Mouse (Mus musculus) left cerebral cortex, adult 18-20 months (tissue): Measurements from ENCODE around the gene Sf3b1. TPM values are rescaled to one million over a fixed set of nuclear protein-coding genes. Genes with fewer than 3 reads are reported as not detected.
"Not testable (repeated sequence)": the region's sequence is repeated elsewhere in the genome, so short reads cannot be mapped to it uniquely, and the experiment has no call there.

ENCODE experiments used
- DNase-seq, 2 experiments: peaks; one replicate each; pipeline ENCODE4 v3.0.0; 2021 to 2022; ENCODE audit warnings: low spot score in 2 of 2, mixed read lengths in 1 of 2
- total RNA-seq, 2 experiments: library from RNA; stranded (reverse); gene quantifications; 2 replicates each; pipeline ENCODE4 v1.2.3; 2021

Sf3b1 gene
- total RNA-seq, 2 experiments from 2014 or later, result 141 to 148 TPM

DNA sequence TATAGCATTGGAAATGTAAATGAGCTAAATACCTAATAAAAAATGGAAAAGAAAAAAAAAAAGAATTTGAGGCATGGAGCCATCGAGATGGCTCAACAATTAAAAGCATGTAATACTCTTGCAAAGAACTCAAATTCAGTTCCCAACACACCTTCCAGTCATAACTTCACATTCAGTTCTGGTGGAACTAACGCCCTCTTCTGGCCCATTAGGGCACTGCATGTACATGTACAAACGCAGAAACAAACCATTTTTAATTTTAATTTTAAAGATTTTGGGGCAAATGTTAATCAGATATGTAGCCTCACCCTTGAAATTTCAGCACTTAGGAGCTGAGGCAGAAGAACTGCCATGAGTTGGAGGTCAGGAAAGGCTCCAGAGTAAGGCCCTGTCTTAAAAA is 68.8 kb downstream of the Sf3b1 start:
- DNase-seq, result no peak

DNA sequence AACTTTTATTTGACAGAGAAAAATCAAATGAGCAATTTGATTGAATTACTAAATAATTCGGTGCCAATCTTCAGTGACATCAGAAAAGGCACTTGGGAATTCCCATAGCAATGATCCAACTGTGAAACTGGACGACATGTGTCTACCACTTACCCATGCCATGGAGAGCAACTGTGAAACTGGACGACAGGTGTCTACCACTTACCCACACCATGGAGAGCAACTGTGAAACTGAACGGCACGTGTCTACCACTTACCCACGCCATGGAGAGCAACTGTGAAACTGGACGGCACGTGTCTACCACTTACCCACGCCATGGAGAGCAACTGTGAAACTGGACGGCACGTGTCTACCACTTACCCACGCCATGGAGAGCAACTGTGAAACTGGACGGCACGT is 70.3 kb downstream of the Sf3b1 start:
- not testable (repeated sequence) for DNase-seq

- no peak for DNase-seq
Observed at GRCm38 (mm10) chr1:54954856-54955255, 72.4 kb downstream of the Sf3b1 start.

DNA sequence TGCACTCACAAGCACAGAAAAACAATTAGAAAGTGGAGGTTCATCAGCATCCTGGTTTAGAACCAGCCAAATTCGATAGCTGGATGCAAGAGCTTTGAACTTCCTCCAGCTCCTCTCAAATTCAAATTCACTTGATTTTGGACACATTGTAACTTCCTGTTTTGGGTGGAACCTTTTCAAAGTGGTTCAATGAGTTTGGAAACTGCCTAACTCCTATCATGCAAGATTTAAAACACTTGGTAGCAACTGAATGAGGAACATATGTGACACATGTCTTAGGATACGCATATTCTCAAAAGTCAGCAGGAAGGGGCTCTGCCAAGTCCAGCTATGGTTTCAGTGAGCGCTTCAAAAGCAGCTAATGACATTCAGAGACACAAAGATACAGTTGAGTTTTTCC is 82.6 kb downstream of the Sf3b1 start:
- DNase-seq, result no peak

- no peak for DNase-seq
Observed at GRCm38 (mm10) chr1:54935466-54935865, 91.8 kb downstream of the Sf3b1 start.

Other genes with a start within 250 kb of the Sf3b1 start
- gene Ankrd44, start 101.1 kb downstream of the Sf3b1 start, total RNA-seq, result 10 to 100 TPM; 21.9 to 23.0 TPM
- gene Coq10b, start 25.3 kb upstream of the Sf3b1 start, total RNA-seq, result 10 to 100 TPM; 32.2 to 34.1 TPM
- gene Hspe1, start 60.7 kb upstream of the Sf3b1 start, total RNA-seq, result 10 to 100 TPM; 88.8 to 95.2 TPM
- gene Hspd1, start 60.8 kb upstream of the Sf3b1 start, total RNA-seq, result 100 to 1,000 TPM; 163 to 173 TPM
- gene Mob4, start 103.8 kb upstream of the Sf3b1 start, total RNA-seq, result 10 to 100 TPM; 55.3 to 59.4 TPM
- 10 to 100 TPM; 21.9 to 25.1 TPM for gene Rftn2, start 199.3 kb upstream of the Sf3b1 start, total RNA-seq
- gene Mars2, start 209.7 kb upstream of the Sf3b1 start, total RNA-seq, result 10 to 100 TPM in 1 of 2 experiments, 1 to 10 TPM in 1; 8.7 to 10.1 TPM